Mouse (Mus musculus): ENCODE measurements around the gene Rsl24d1. TPM values are rescaled to one million over a fixed set of nuclear protein-coding genes. Genes with fewer than 3 reads are reported as not detected.

The Rsl24d1 gene
- 183 and 193 TPM in 2 replicates for polyA plus RNA-seq (2014; fragmentation: Nextera tagmentation; extraction: Ambion mirVana)

DNA sequence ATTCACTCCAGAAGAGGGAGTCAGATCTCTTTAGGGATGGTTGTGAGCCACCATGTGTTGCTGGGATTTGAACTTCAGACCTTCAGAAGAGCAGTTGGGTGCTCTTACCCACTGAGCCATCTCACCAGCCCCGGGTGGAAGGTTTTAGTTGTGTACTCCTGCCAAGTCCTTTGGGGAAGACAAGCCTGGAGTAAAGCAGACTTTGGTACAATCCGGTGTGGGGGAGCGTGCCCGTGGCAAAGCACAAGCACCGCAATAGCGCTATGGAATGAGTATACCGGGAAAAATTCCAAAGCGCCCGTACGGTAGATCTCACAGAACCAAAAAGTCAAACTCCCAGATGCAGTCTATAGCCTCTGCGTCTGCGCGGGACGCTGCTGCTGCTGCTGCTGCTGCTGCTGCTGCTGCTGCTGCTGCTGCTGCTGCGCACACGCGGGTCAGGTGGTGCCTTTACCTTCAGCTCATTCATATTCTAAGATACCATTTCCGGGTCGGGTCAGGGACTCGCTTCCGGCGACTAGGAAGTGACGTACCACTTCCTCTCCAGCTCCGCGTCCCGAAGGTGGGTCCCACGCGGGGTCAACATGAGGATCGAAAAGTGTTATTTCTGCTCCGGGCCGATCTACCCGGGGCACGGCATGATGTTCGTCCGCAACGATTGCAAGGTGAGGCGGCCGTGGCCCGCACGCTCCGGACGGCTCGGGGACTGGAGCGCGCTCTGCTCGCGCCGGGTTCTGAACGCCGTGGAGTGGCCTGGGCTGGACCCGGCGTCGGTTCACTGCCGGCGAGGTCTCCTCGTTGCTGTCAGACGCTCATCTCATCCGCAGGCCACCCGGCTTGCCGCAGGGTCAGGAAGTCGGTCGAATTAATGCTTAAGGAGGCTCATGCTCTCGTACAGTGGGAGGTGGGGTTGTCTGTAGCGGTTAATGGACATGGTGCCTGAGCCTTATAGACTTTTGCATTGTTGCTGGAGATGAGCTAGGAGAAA, at the start of gene Rsl24d1:
Gene Rsl24d1, plus strand, starts transcription at position 508 of the 988 bp plus-strand sequence.
- no peaks in the 10 kb centered on the region for H3K9me3 ChIP-seq (replicated peaks; ENCODE audit: control insufficient read depth, low read length)
- no peaks in the 10 kb centered on the region for H3K27me3 ChIP-seq (ENCODE audit: control insufficient read depth, insufficient read depth, low read length)
- H3K4me2 ChIP-seq (ENCODE audit: low read depth, low read length), result peak within 1 kb of the TSS; percentile 50
- under 1% methylated on average over 64 of the region's 64 CpGs for WGBS
- H3K36me3 ChIP-seq (replicated peaks; ENCODE audit: control insufficient read depth, insufficient read depth, low read depth, low read length), result peaks cover 3% of the 10 kb centered on the region
- peak within 1 kb of the TSS; percentile 96 for H3K4me3 ChIP-seq (ENCODE audit: low read depth, low read length)
- DNase-seq (ENCODE audit: low spot score) (peak; percentile 92), ATAC-seq (replicated peaks; ENCODE audit: insufficient number of reproducible peaks, low FRiP score, low TSS enrichment, low read depth) (peak; percentile 94)
- H3K4me1 ChIP-seq (ENCODE audit: control insufficient read depth, insufficient read depth, low read length), result no peaks in the 10 kb centered on the region
- peak within 1 kb of the TSS; percentile 78 for H3K9ac ChIP-seq (replicated peaks; ENCODE audit: low read length)
- peak within 1 kb of the TSS; percentile 48; the same call in 1 of the 2 replicates for H3K27ac ChIP-seq (replicated peaks; ENCODE audit: low read depth, low read length)

DNA sequence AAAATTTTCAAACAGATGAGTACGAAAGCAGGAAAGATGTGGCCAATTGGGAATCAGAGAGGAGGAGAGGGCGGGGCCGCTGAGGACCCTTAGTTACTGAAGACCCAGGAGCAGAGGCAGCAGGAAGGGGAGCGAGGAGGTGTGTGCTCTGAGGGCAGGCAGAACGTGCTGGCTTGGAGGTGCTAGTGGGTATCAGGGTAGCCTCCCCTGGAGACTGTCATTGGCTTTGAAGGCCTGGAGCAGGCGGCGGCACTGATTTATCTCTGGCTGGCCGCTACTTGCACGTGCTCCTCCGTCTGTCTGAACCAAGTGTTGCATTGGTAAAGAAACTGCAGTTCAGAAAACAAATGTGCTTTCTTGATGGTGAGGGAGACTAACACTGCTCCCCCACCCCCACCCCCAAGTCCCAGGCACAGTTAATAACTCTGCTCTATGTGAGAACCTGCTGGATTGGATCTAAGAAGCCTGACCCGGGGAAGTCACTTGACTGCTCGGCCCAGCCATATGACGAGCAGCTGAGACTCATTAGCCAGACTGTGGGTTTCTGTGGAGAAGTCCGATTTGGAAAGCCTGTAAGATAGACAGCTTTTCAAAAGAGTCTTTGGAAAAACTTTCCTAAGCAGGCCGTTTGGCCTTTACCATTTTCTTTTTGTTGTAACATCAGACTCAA, 49.5 kb upstream of the Rsl24d1 start:
- H3K4me3 ChIP-seq (ENCODE audit: low read depth, low read length), result no peak overlapping the region
- 13% methylated on average over 15 of the region's 15 CpGs for WGBS
- peak overlapping the region; percentile 38 for H3K4me2 ChIP-seq (ENCODE audit: low read depth, low read length)
- H3K9ac ChIP-seq (replicated peaks; ENCODE audit: low read length), result peak overlapping the region; percentile 32; the same call in 1 of the 2 replicates
- ATAC-seq (replicated peaks; ENCODE audit: insufficient number of reproducible peaks, low FRiP score, low TSS enrichment, low read depth) (peak; percentile 64; the same call in 1 of the 2 replicates), DNase-seq (ENCODE audit: low spot score) (peak; percentile 81)
- no peaks in the 10 kb centered on the region for H3K4me1 ChIP-seq (ENCODE audit: control insufficient read depth, insufficient read depth, low read length)
- H3K9me3 ChIP-seq (replicated peaks; ENCODE audit: control insufficient read depth, low read length), result no peaks in the 10 kb centered on the region
- no peaks in the 10 kb centered on the region for H3K36me3 ChIP-seq (replicated peaks; ENCODE audit: control insufficient read depth, insufficient read depth, low read depth, low read length)
- H3K27me3 ChIP-seq (ENCODE audit: control insufficient read depth, insufficient read depth, low read length), result no peaks in the 10 kb centered on the region
- peak overlapping the region; percentile 7; the same call in 1 of the 2 replicates for H3K27ac ChIP-seq (replicated peaks; ENCODE audit: low read depth, low read length)

DNA sequence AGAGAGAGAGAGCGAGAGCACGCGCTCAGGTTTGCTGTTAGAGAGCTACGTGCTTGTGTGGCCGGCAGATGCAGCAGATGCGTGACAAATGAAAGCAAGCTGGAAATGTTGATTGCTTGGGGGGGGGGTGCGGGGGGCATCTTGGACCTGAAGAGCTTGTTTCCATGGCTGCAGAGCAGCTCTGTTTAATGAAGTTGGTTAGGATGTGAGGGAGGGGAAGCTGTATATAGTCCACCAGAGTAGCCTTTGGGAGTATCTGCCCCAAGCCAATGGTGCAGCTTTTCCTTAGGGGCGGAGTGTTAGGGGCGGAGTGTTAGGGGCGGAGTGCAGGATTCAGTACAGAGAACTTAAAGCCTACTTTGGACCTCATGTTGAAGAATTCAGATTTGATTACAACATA, 46.1 kb upstream of the Rsl24d1 start:
- DNase-seq (ENCODE audit: low spot score), result peak; percentile 73
- no peak overlapping the region; the same call in 1 of the 2 replicates for H3K27ac ChIP-seq (replicated peaks; ENCODE audit: low read depth, low read length)
- H3K36me3 ChIP-seq (replicated peaks; ENCODE audit: control insufficient read depth, insufficient read depth, low read depth, low read length), result no peaks in the 10 kb centered on the region
- H3K4me1 ChIP-seq (ENCODE audit: control insufficient read depth, insufficient read depth, low read length), result no peaks in the 10 kb centered on the region
- no peaks in the 10 kb centered on the region for H3K9me3 ChIP-seq (replicated peaks; ENCODE audit: control insufficient read depth, low read length)
- no peaks in the 10 kb centered on the region for H3K27me3 ChIP-seq (ENCODE audit: control insufficient read depth, insufficient read depth, low read length)
- ATAC-seq (replicated peaks; ENCODE audit: insufficient number of reproducible peaks, low FRiP score, low TSS enrichment, low read depth), result peak; percentile 85
- no peak overlapping the region for H3K4me3 ChIP-seq (ENCODE audit: low read depth, low read length)
- H3K4me2 ChIP-seq (ENCODE audit: low read depth, low read length), result no peak overlapping the region
- 18% methylated on average over 10 of the region's 10 CpGs for WGBS
- H3K9ac ChIP-seq (replicated peaks; ENCODE audit: low read length), result 0 out of 2 replicates have a peak overlapping the region, but pooled peaks have one; percentile 13

DNA sequence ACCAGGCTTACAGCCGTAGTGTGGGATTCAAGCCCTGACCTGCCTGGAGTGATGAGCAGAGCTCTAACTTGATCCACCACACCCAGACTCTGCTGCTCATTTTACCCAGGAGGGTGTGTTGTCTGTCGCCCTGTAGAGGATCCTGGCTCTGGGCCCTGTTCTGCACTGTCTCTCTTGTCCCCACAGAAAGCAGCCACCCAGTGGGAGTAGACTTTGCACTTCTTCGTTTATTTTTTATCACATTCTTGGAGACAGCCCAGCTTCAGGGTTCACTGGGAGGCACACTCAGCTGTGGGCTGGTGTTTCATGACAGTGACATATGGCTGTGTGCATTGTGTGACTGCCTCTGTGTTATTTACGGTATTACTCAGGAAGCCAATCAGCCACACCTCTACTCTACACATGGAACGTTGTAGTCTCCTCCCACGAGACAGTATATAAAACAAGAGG, 45.0 kb upstream of the Rsl24d1 start:
- ATAC-seq (replicated peaks; ENCODE audit: insufficient number of reproducible peaks, low FRiP score, low TSS enrichment, low read depth), result peak; percentile 54; the same call in 1 of the 2 replicates

DNA sequence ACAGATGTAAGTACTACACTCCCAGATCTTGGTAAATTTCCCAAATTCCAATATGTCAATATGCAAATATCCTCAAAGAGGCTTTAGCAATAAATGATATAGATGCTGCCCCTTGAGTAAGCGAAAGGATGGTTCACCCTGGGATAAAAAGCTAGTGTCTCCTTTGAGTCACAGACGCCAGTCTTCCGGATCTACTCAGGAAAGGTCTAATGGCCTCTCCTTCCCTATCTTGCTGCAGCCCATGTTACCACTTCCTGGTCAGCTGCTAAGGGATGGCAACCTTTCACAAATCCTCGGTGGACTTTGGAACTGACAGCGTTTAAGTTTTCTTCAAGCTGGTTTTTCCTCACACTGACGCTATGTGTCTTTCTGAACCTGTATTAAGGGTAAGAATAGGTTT, 44.5 kb upstream of the Rsl24d1 start:
- H3K27me3 ChIP-seq (ENCODE audit: control insufficient read depth, insufficient read depth, low read length), result no peaks in the 10 kb centered on the region
- no peak overlapping the region for H3K4me3 ChIP-seq (ENCODE audit: low read depth, low read length)
- no peak overlapping the region for H3K27ac ChIP-seq (replicated peaks; ENCODE audit: low read depth, low read length)
- WGBS, result 87% methylated on average over 6 of the region's 6 CpGs
- H3K36me3 ChIP-seq (replicated peaks; ENCODE audit: control insufficient read depth, insufficient read depth, low read depth, low read length), result no peaks in the 10 kb centered on the region
- ATAC-seq (replicated peaks; ENCODE audit: insufficient number of reproducible peaks, low FRiP score, low TSS enrichment, low read depth) (no peak), DNase-seq (ENCODE audit: low spot score) (no peak)
- no peaks in the 10 kb centered on the region for H3K4me1 ChIP-seq (ENCODE audit: control insufficient read depth, insufficient read depth, low read length)
- H3K4me2 ChIP-seq (ENCODE audit: low read depth, low read length), result no peak overlapping the region
- no peaks in the 10 kb centered on the region for H3K9me3 ChIP-seq (replicated peaks; ENCODE audit: control insufficient read depth, low read length)
- no peak overlapping the region for H3K9ac ChIP-seq (replicated peaks; ENCODE audit: low read length)

More for the DNA sequence above, 45.0 kb upstream of the Rsl24d1 start:
- 61% methylated on average over 6 of the region's 6 CpGs for WGBS
- Histone ChIP-seq H3K4me3 (ENCODE audit: low read depth, low read length) (no peak overlapping the region), H3K4me1 (ENCODE audit: control insufficient read depth, insufficient read depth, low read length) (no peaks in the 10 kb centered on the region), H3K9me3 (replicated peaks; ENCODE audit: control insufficient read depth, low read length) (no peaks in the 10 kb centered on the region), H3K27ac (replicated peaks; ENCODE audit: low read depth, low read length) (no peak overlapping the region), H3K36me3 (replicated peaks; ENCODE audit: control insufficient read depth, insufficient read depth, low read depth, low read length) (no peaks in the 10 kb centered on the region), H3K4me2 (ENCODE audit: low read depth, low read length) (no peak overlapping the region), H3K9ac (replicated peaks; ENCODE audit: low read length) (no peak overlapping the region), H3K27me3 (ENCODE audit: control insufficient read depth, insufficient read depth, low read length) (no peaks in the 10 kb centered on the region)
- no peak for DNase-seq (ENCODE audit: low spot score)

DNA sequence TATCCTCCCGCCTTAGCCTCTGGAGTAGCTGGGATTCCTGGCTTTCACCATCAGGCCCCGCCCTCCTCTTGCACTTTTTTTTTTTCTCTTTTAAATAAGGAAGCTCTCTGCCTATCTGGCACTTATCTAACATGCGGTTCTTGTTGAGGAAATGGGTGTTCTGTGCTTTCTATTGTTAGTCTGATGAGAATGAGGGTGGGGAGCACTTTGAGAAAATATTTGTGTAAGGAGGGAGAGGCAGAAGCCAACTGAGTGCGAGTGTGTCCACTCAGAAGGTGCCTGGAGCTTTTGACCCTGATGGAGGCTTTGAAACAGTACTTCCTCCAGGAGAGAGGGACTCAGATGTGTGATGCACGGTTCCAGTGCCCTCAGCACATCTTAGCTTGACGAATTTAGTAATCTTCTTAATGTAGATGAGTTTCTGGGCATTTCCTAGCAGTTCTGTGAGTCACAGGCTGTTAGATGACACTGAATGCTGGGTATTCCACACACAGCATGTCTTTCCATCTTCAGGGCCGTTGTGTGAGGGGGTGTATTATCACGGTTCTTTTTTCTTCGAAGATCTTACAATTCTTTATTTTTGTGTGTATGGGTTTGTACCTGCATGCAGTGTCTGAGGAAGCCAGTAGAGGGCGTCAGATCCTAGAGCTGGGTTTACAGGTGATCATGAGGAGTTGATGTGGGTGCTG, 42.1 kb upstream of the Rsl24d1 start:
- Histone ChIP-seq H3K9me3 (replicated peaks; ENCODE audit: control insufficient read depth, low read length) (no peaks in the 10 kb centered on the region), H3K4me3 (ENCODE audit: low read depth, low read length) (no peak overlapping the region), H3K36me3 (replicated peaks; ENCODE audit: control insufficient read depth, insufficient read depth, low read depth, low read length) (no peaks in the 10 kb centered on the region), H3K4me2 (ENCODE audit: low read depth, low read length) (no peak overlapping the region), H3K27ac (replicated peaks; ENCODE audit: low read depth, low read length) (no peak overlapping the region), H3K27me3 (ENCODE audit: control insufficient read depth, insufficient read depth, low read length) (no peaks in the 10 kb centered on the region), H3K4me1 (ENCODE audit: control insufficient read depth, insufficient read depth, low read length) (no peaks in the 10 kb centered on the region), H3K9ac (replicated peaks; ENCODE audit: low read length) (no peak overlapping the region)
- DNase-seq (ENCODE audit: low spot score), result no peak
- WGBS, result 76% methylated on average over 10 of the region's 10 CpGs
- ATAC-seq (replicated peaks; ENCODE audit: insufficient number of reproducible peaks, low FRiP score, low TSS enrichment, low read depth), result no peak

DNA sequence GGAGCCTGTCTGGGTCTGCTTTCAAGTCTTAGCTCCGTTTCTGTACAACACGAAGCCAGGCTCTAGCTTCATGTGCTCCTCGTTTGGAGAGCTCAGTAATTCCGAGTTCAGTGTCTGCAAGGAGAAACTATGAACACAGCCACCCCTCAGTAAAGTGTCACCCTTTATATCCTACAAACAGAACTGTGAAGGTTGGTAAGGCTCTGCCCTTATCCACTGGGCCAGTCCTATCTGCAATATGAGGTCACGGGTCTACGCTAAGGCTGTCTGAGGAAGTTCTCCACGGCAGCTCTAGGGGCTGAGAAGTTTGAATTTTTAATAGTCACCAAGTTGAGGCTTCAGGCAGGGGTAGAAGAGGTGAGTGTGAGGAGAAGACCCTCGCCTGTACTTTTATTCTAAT, 40.8 kb upstream of the Rsl24d1 start:
- Histone ChIP-seq H3K9me3 (replicated peaks; ENCODE audit: control insufficient read depth, low read length) (no peaks in the 10 kb centered on the region), H3K27me3 (ENCODE audit: control insufficient read depth, insufficient read depth, low read length) (no peaks in the 10 kb centered on the region), H3K4me2 (ENCODE audit: low read depth, low read length) (no peak overlapping the region), H3K36me3 (replicated peaks; ENCODE audit: control insufficient read depth, insufficient read depth, low read depth, low read length) (no peaks in the 10 kb centered on the region), H3K9ac (replicated peaks; ENCODE audit: low read length) (no peak overlapping the region), H3K4me3 (ENCODE audit: low read depth, low read length) (no peak overlapping the region), H3K27ac (replicated peaks; ENCODE audit: low read depth, low read length) (no peak overlapping the region), H3K4me1 (ENCODE audit: control insufficient read depth, insufficient read depth, low read length) (no peaks in the 10 kb centered on the region)
- ATAC-seq (replicated peaks; ENCODE audit: insufficient number of reproducible peaks, low FRiP score, low TSS enrichment, low read depth) (no peak), DNase-seq (ENCODE audit: low spot score) (no peak)
- WGBS, result 81% methylated on average over 8 of the region's 8 CpGs

All from embryonic facial prominence, embryonic 11.5 days (tissue).